Mouse (Mus musculus): Measurements from ENCODE around the gene Ano10.

The Ano10 gene

DNA sequence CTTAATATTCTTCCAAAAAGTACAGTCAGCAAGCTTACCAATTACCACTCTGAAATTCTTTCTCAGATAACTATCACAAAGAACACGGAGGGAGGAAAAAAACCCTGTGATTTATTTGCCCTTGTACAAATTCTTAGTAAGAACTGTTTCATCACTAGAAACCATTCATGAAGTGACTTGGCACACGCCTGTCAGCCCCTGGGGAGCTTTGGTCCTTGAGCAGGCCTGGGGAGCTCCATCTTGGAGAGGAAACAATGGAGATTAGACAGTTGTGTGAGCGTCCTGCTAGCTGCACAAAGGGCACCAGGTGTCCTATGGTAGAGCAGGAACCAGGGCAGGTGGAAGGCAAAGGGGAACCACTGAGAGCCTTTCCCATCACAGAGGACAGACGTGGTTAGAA lies 48.8 kb downstream of the Ano10 start:
- DNase-seq (ENCODE audit: low read depth, low spot score), result no peak

DNA sequence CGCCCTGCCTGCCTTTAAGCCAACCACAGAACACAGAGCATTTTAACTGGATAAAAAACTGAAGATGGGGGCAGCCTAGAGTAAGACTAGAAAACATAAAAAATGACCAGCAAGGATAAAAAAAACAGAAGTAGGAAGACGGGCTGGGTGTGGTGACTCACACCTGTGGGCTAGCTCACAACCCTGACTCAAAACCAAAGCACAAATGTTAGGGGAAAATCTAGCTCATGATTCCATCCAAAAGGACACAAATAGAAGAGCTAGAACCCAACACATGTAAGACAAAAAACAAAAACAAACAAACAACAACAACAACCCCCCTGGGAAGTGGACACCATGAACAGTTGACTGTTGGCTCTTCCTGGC lies 49.4 kb downstream of the Ano10 start:
- DNase-seq (ENCODE audit: low read depth, low spot score), result no peak

DNA sequence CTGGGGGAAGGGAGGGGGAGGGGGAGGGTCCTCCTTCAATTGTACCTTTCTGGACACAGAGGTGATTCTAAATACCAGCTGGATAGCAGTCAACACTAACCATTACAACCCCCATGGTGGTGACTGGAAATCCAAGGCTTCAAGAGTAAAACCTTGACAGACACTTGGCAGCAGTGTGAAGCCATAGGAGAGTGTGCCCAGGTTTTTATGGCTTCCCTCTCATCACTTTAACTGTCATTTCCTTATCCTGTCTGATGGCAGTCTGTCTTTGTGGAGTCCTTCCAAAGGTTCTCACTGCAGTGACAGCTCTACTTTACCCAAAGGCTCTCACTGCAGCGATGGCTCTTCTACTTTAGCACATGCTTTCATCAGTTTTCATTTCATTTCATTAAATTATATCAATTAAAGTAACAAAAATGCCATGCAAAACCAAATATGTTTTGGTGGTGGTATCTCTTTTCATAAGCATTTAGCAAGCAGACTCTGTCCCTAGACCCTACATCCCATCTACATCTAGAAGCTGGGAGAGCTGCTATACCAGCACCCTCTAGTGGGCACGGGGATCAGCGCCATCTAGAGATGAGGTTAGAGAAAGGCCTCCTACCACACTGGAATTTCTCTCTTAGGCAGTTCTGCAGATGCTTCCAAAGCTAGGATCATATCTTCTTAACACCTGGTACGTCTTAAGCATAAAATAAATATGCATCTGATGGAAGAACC lies 50.0 kb downstream of the Ano10 start:
- peak; percentile 53 for DNase-seq (ENCODE audit: low read depth, low spot score)

DNA sequence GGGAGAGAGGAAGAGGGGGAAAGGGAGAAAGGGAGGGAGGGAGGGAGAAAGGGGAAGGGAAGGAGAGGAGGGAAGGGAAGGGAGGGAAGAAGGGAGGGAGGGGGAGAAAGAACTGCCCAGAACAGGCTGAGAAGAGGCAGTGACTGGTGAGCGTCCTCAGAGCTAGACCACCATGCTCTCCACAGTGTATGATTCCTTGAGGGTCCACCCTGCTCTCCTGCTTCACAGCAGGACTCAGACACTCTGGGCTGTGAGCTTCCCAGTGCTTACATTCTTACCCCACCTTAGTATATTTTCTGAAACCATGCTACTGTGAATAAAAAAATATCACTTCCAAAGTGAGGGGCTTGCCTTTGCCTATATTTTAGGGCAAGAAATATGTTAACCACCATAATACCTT lies 50.9 kb downstream of the Ano10 start:
- DNase-seq (ENCODE audit: low read depth, low spot score), result no peak

DNA sequence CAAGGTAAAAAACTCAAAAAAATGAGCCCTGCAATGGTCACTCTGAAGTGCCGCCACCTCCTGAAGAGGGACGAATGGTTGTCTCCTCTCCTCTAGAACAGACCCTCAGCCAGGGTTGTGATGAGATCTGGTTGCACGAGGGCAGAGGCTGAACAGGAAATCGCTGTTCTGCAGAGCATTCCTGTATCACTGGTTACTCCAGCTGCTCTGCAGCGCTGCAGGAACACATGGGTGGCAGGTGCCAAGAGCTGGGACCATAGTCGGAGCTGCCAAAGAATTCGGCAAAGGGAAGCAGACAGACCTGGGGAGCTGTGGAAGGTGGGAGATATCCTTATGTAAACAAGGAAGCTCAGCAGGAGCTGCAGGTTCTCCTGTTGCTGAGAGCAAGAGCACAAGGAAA lies 51.4 kb downstream of the Ano10 start:
- DNase-seq (ENCODE audit: low read depth, low spot score), result no peak

DNA sequence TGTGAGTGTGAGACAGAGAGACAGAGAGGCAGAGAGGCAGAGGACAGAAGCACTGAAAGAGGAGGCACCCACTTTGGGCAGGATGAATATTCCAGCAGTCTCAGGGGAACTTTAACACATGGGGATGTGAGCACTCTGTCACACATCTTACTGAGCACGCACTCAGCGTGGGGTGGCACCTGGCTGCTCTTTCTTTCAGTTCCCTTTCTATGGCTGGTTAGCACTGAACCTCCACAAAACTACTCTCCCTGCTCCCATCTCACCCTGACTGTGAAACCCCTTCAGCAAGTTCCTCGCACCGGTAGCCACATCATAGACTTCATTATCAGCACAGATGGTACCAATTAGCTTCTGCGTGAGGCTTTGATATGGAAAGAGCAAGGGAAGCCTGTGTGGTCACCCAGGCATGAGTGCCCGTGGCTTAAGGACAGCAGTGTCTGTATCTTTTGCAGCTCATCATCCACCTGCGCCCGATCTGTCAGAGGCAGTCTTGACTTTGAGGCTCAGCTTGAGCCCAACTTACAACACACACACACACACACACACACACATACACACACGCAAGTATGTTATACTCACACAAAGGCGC lies 52.3 kb downstream of the Ano10 start:
- no peak for DNase-seq (ENCODE audit: low read depth, low spot score)

DNA sequence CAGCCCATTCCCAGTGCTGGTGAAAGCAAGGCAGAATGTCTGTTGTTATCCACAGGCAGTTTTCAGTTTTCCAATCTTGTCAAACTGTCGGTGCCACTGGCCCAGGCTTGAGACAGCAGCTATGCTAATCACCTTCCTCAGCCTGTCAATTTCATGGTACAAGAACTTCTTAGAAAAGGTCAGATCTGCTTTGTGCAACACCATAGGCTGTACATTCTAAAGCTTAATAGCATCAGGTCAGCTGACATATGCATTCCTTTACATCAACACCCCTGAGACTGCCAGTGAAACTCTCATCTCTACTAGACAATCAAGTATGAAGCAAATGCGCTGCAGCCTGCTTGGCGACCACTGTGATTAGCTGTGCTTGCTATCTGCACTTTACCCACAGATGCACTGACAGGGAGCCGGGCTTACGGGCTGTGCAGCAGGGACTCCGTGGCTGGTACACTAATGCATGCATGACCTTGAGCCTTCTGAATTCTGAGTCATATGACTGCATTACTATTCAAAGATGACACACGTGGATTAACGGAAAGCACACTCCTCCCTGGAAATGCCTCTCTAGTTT lies 53.5 kb downstream of the Ano10 start:
- no peak for DNase-seq (ENCODE audit: low read depth, low spot score)

DNA sequence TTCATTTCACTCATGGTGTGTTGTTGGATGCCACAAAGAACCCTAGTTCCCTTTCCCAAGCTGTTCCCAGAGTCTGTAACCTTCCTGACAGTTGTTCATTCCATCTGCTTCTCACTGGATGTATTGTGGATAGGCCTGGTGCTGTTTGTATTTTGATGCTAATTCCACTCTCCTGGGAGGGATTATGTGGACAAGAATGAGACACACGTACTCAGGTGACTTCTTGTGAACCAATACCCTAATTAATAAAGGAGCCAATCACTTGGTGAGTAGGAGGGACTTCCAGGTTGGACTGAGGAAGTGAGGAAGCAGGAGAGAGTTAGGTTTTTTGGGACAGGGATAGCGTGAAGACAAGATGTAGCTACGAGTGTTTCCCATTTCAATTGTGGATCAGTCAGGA lies 59.5 kb downstream of the Ano10 start:
- DNase-seq (ENCODE audit: low read depth, low spot score), result peak; percentile 54

DNA sequence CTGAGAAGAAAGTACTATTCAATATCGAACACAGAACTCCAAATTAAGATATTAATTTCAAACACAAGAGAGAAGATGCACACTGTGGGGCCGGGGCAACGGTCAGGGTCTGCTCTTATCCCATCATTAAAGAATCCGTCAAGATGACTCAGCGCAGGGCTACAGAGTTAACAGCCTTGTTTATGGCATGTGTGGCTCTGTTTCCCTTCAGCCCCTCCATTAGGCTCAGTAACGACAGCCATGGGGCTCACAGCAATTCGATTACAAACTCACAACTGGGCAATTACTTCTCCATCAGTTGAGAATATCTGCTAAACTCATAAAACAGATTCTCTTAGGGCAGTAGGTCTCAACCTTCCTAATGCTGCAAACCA lies 60.3 kb downstream of the Ano10 start:
- DNase-seq (ENCODE audit: low read depth, low spot score), result no peak

DNA sequence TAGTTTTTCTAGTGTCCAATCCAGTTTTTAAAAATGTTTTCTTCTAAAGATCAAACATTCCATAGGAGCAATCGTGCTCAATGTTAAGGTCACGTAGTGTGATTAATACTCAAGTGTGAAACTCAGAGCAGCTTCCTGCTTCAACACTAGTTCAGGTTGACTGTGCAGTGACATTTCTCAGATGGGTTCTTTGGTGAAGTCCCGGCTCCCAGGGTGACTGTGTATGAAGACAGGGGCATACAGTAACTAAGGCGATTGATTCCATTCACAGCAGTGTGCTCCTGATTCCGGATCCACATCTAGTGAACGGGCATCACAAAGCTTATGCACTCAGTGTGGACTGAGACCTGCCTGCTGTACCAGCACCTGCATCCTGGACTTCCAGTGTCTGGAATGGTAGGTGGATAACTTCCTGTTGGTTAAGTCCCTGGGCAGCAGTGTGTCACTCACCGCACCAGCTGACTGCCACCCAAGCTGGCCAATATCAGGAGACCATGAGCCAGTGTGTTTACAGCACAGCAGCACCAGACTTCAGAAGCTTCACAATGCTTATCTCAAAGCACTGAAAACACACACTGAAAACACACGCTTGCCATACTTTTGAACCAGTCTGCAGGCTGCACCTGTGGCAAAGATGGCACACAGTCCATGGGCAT lies 60.8 kb downstream of the Ano10 start:
- DNase-seq (ENCODE audit: low read depth, low spot score), result no peak

DNA sequence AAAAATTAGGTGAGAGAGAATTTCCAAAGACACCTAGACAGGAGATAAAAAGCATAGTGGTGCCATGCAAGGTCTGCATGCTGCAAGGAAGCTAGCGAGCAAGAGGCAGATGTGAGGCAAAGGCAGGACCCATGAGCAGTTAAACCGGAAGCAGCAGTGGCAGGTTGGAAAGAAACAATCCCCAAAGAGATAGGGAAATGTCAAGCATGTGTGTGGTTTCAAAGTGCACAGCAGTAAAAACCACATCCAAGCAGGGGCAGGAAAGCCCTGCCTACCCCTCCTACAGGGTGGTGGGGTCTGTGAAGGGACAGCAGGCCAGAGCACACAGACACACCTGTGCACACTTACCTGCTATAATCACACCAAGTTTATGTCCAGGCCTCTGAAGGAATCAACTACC lies 61.3 kb downstream of the Ano10 start:
- no peak for DNase-seq (ENCODE audit: low read depth, low spot score)

DNA sequence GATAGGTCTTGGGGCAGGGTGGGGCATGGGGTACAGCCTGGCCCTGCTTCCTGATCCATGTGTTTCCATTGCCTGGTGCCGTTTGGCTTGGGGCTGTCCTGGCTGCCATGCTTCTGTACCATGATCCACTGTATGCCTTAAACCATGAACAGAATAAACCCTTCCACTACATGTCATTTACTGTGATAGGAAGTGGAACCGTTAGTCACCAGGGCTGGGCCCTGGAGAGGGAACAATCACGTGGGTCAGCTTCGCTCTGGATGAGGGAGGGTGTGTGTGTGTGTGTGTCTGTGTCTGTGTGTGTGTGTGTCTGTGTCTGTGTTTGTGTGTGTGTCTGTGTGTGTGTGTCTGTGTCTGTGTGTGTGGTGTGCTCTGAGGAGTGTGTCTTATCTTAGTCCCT lies 63.5 kb downstream of the Ano10 start:
- no peak for DNase-seq (ENCODE audit: low read depth, low spot score)

DNA sequence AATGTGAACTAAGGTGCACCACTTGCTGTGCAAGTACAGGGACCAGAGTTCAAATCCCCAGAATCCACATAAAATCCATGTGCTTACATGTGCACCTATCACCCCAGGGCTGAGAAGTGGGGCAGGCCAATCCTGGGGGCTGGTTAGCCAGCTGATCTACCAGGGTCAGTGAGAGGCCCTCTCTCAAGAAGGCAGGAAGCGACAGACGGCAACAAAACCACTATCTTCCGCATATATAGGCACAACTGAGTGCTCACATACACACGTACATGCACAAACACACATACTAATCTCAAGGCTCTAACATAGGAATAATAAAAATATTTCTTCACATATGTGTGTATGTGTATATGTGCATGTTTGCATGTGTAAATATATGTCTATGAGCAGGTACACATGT lies 67.8 kb downstream of the Ano10 start:
- DNase-seq (ENCODE audit: low read depth, low spot score), result no peak

DNA sequence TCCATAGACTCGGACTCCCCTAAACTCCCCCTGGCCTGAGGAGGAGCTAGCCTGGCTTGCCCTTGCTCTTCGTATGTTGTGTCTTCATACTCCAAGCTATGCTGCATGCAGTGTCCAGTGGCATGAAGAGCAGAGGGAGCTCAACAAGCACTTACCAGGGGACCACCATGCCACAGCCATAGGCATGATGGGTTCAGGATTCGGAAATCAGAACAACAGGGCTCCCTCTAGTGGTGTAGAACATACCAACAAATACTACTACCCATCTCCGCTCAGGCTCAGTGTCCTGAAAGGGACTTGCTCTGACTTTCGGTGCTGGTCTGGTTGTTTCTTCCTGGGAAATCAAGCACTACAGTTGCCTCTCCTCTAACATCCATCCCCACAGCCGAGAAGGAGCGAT lies 68.9 kb downstream of the Ano10 start:
- peak; percentile 71 for DNase-seq (ENCODE audit: low read depth, low spot score)

DNA sequence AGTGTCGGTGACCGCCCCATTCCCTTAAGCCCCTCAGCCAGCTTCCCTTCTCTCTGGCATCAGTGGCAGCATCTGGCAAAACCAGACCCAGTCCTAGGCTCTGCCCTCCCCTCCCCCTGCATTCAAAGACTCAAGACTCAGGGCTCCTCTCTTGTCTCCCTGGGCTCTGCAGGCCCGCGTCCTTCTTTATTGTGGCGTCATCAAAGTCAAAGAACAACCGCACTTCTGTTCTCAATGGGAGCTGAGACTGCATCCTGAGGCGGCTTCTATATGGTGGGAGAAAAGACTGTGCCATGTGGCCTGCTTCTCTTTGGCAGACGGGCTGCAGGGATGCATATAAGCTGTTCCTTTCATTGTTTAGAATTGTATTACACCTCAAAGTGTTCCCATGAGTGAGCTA lies 71.2 kb downstream of the Ano10 start:
- no peak for DNase-seq (ENCODE audit: low read depth, low spot score)

DNA sequence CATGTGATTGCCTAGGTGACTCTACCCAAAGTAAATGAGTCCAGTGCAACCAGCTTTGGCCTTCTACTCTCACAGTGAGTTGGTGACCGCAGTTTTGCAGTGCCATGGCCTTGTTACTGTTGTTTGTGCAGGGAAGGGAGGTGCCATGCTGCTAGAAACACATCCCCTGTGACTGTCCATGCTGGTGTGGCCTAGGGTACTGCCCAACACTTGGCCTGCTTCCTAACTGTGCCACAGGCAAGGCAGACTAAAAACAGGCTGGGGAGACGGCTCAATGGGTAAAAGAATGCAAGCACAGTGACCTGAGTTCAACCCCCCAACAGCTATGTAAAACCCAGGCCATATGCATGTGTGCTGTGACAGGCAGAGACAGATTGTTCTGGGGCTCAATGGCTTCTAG lies 74.3 kb downstream of the Ano10 start:
- DNase-seq (ENCODE audit: low read depth, low spot score), result no peak

DNA sequence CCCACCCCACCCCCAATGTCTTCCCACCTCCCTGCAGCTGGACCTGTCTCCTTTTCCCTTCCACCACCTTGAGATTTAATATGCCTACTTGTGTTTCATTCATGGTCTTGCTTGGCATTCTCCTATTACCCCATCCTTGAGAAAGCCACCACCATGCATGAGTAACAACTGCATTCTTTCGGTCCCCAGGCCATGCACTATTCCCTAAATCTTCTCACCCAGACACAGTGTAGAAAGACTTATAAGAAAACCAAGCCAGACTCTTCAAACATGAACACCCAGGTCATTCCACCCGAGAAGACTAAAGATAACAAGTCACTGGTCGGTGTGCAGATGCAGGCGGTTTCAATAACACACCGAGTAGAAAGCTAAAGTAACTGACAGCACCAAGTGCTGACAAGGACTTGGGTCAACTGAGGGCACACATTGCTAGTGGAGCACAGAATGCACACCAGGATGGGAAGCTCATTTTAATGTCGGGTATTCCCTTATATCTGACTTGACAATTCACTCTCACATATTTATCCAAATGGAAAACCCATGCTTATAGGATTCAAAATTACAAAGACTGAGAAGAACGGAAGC lies 77.2 kb downstream of the Ano10 start:
- no peak for DNase-seq (ENCODE audit: low read depth, low spot score)

DNA sequence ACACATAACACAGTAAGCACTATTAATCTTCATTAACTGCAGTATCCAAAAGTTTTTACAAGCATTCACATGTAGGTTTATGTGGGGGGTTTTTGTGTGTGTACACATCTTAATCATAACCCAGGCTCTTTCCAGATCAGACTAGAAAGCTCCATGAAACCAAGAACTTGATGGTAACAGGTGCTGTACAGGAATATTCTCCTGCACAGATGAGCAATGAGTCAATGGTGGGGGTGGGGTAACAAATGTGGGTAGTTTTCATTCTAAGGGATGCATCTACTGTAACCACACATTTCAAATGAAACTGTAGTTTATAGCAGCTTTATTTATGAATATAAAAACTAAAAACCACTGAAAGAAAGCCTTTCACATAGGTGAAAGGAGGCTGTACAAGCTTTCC lies 79.1 kb downstream of the Ano10 start:
- DNase-seq (ENCODE audit: low read depth, low spot score), result no peak

DNA sequence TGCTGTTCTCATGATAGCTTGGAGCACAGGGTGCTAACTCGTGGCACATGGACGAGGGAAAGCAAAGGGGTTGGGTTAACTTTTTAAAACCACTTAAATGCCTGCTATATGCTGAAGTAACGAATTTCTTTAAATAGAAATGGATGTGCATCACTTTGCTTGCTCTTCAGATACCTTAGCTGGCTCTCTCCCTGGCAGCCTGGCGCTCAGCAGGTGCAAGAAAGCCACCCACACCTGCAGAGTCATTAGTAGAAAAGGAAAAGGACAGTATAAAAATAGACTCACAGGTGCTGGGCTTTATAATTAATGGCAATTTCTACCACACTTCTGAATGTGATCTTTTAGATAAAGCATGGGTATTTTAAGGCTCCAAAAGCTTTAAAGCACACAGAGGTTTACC lies 85.9 kb downstream of the Ano10 start:
- no peak for DNase-seq (ENCODE audit: low read depth, low spot score)

DNA sequence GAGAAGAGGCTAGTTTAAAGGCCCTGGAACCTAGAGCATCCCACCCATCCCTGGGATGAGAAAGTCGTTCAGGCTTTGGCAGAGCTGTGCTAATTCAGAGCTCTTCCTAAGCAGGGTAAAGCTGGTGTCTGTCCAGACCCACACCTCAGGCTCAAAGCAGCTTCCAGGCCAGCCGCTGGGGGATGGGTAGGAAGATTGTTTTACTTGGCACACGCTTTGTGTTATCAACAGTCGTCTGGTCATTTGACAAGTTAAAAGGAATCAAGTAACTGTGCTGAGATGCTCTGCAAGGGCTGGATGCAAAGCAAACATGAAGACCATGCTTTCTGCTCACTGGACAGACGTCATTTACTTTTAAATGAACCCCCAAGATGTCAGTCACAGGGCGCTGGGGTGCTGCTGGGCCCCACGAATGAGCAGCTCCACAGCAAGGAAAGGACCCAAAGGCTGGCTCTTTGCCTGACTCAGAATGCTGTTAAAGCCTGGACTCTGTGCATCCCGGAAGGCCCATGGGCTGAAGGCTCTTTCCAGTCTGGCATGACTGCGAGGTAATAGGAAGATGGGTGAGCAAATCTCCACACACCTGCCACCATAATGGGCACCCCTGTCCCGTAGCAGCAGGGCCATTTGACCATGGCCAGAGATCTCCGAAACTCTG lies 88.6 kb downstream of the Ano10 start:
- DNase-seq (ENCODE audit: low read depth, low spot score), result no peak

DNA sequence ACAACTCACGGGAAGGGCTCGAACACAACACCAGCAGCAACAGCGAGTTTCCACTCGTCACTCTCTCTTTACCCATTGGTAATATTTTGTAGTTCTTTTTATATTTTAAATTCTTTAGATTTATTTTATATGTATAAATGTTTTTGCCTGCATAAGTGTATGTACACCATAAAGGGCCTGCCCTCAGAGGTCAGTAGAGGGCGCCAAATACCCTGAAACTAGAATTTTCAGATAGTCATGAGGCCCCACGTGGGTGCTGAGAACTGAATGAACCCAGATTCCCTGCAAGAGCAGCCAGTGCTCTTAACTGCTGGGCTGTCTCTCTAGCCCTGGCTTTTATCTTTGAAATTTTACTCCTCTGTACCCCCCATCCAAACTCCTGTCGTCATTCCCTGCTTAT lies 89.7 kb downstream of the Ano10 start:
- DNase-seq (ENCODE audit: low read depth, low spot score), result peak; percentile 70

DNA sequence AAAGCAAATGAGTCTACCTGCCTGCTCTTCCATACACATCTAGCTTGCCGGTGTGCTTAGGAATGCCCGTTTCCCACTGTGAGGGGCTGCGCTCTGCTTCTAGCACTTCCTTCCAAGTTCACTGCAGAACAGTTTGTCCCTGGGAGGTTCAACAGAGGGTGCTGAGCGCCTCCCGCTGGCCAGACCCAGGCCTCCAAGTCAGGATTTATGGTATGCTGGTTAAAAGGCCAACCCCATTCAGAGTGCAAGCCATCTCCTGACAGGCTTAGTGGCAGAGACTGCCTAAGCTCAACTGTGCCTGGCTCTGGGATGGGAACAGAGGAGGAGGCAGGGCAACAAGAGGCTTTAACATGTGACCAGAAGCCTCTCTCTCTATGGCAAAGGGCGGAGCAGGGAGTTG lies 95.0 kb downstream of the Ano10 start:
- DNase-seq (ENCODE audit: low read depth, low spot score), result peak; percentile 84
